Mouse (Mus musculus): ENCODE results near the gene Gltp.

GRCm38 (mm10) chr5:114653656-114654437, 36.9 kb downstream of the Gltp start:
- TF ChIP-seq CTCF (IDR thresholded peaks at IDR 0.05; ENCODE audit: low read depth) (no peak), EP300 (IDR thresholded peaks at IDR 0.05; ENCODE audit: low read depth) (no peak)

Data from liver, embryonic 14.5 days (tissue).